In the genomic region with DNA sequence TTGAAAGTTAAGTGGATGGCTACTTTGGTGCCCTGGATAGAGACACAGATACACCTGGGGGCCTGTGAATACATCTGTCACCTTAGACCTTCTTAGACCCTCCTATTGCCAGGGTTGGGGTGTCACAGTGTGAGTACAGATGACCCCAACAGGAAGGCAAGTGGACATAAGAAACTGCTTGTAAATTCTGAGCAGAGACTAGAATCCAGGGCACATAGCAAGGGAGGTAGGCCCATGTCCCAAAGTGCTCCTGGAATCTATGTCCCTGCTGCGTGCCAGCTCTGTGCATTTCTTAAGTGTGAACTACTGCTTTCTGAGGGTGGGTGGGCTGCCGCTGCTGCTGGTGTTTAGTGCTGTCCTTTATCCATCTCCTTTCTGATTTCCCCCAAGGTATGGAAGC, we compare ENCODE assay signal across 15 mouse cellular contexts. TPM values are rescaled to one million over a fixed set of nuclear protein-coding genes. Genes with fewer than 3 reads are reported as not detected.
A peak's percentile ranks its signal among the peaks of the same experiment; 100 is the strongest.
DNase-seq lines count a peak whose midpoint lies in the region; ATAC-seq and TF ChIP-seq lines count a peak whose summit lies in the region.
"Had no signal": no experiment of that assay in that cellular context is flagged by ENCODE, and none has a peak within 500 bp of the region (broad histone marks: within the 10 kb centered on the region; RNA-seq: fewer than 3 reads in every experiment).

No protein-coding gene starts in this region.

- H3K4me3 ChIP-seq in heart, embryonic 13.5 days = no peak overlapping the region
- H3K4me3 ChIP-seq in heart, adult 2 months = no peak overlapping the region
- H3K4me3 ChIP-seq in midbrain, embryonic 11.5 days (ENCODE audit: low read depth, low read length) = no peak overlapping the region
- H3K4me3 ChIP-seq in midbrain, postnatal 0 days (ENCODE audit: low read depth, low read length) = no peak overlapping the region
- no peak overlapping the region for H3K4me3 ChIP-seq in limb, embryonic 12.5 days (replicated peaks)
- H3K4me3 ChIP-seq: liver, embryonic 13.5 days; midbrain, embryonic 12.5 days had no signal

- TF ChIP-seq EP300 in heart, adult 2 months (IDR thresholded peaks at IDR 0.05; ENCODE audit: insufficient read depth, low read depth, low read length) = no peak

- DNase-seq in heart, adult 2 months = no peak
- peak; percentile 92 for DNase-seq in midbrain, embryonic 11.5 days (ENCODE audit: low spot score, missing footprints)
- no peak for DNase-seq in midbrain, postnatal 0 days (ENCODE audit: low spot score)
- no peak for DNase-seq in Muller cell, postnatal 12 days (ENCODE audit: inconsistent ontology term)
- no peak for DNase-seq in cerebellum, postnatal 25 days
- DNase-seq in right cerebral cortex, postnatal 4 days = no peak
- DNase-seq: gastrocnemius, postnatal 10 days; liver, embryonic 13.5 days had no signal

- no peaks in the 10 kb centered on the region for H3K9me3 ChIP-seq in heart, embryonic 13.5 days
- H3K9me3 ChIP-seq in midbrain, embryonic 11.5 days (ENCODE audit: control insufficient read depth, low read length) = no peaks in the 10 kb centered on the region
- H3K9me3 ChIP-seq in midbrain, postnatal 0 days (ENCODE audit: low read length) = no peaks in the 10 kb centered on the region
- no peaks in the 10 kb centered on the region for H3K9me3 ChIP-seq in limb, embryonic 12.5 days
- H3K9me3 ChIP-seq: liver, embryonic 13.5 days; midbrain, embryonic 12.5 days had no signal

- peaks cover 93% of the 10 kb centered on the region for H3K27me3 ChIP-seq in heart, embryonic 13.5 days (replicated peaks)
- H3K27me3 ChIP-seq in heart, adult 2 months (ENCODE audit: control insufficient read depth, insufficient read depth, low read length) = peaks cover 12% of the 10 kb centered on the region
- peaks cover 92% of the 10 kb centered on the region for H3K27me3 ChIP-seq in midbrain, embryonic 11.5 days (ENCODE audit: control insufficient read depth, insufficient read depth, low read length)
- H3K27me3 ChIP-seq in midbrain, postnatal 0 days (ENCODE audit: insufficient read depth, low read length) = peaks cover 80% of the 10 kb centered on the region
- peaks cover 86% of the 10 kb centered on the region for H3K27me3 ChIP-seq in limb, embryonic 12.5 days

- ATAC-seq in heart, embryonic 13.5 days (ENCODE audit: extremely low read depth, insufficient number of reproducible peaks, low FRiP score, low TSS enrichment) = no peak
- no peak for ATAC-seq in midbrain, embryonic 11.5 days (ENCODE audit: low FRiP score)
- ATAC-seq in midbrain, postnatal 0 days (ENCODE audit: low FRiP score) = no peak
- no peak for ATAC-seq in limb, embryonic 12.5 days (ENCODE audit: insufficient number of reproducible peaks, insufficient read depth, low FRiP score, low TSS enrichment, low read depth)

- no peak overlapping the region; the same call in 1 of the 2 replicates for H3K9ac ChIP-seq in heart, embryonic 13.5 days
- H3K9ac ChIP-seq in heart, adult 2 months (ENCODE audit: low read depth, low read length) = no peak overlapping the region
- no peak overlapping the region for H3K9ac ChIP-seq in midbrain, embryonic 11.5 days (ENCODE audit: low read length)
- no peak overlapping the region for H3K9ac ChIP-seq in midbrain, postnatal 0 days (replicated peaks; ENCODE audit: low read length, poor library complexity, severe bottlenecking)
- H3K9ac ChIP-seq in limb, embryonic 12.5 days (replicated peaks) = no peak overlapping the region
- H3K9ac ChIP-seq: liver, embryonic 13.5 days; midbrain, embryonic 12.5 days had no signal

- intact Hi-C loops in heart, adult 2 months (cut with DNase I) = loop anchor here (5.0 kb wide), 1 partner anchor 57 kb away; no protein-coding TSS in a partner anchor

- peak overlapping the region; percentile 70 for H3K27ac ChIP-seq in heart, embryonic 13.5 days (replicated peaks)
- H3K27ac ChIP-seq in heart, adult 2 months = no peak overlapping the region
- no peak overlapping the region for H3K27ac ChIP-seq in midbrain, embryonic 11.5 days (ENCODE audit: low read depth, low read length)
- no peak overlapping the region for H3K27ac ChIP-seq in midbrain, postnatal 0 days (ENCODE audit: low read depth, low read length)
- H3K27ac ChIP-seq in limb, embryonic 12.5 days = 0 out of 2 replicates have a peak overlapping the region, but pooled peaks have one; percentile 64
- H3K27ac ChIP-seq: liver, embryonic 13.5 days; midbrain, embryonic 12.5 days had no signal

- WGBS in heart, embryonic 13.5 days = 50% methylated on average over 2 of the region's 2 CpGs
- WGBS in heart, adult 2 months = 81% methylated on average over 2 of the region's 2 CpGs
- 3% methylated on average over 2 of the region's 2 CpGs for WGBS in midbrain, embryonic 11.5 days
- WGBS in midbrain, postnatal 0 days = 11% methylated on average over 2 of the region's 2 CpGs
- 22% methylated on average over 2 of the region's 2 CpGs for WGBS in limb, embryonic 12.5 days

- H3K4me1 ChIP-seq in heart, embryonic 13.5 days = peaks cover 33% of the 10 kb centered on the region
- no peaks in the 10 kb centered on the region for H3K4me1 ChIP-seq in heart, adult 2 months (ENCODE audit: control insufficient read depth, insufficient read depth, low read length)
- no peaks in the 10 kb centered on the region for H3K4me1 ChIP-seq in midbrain, embryonic 11.5 days (ENCODE audit: control insufficient read depth, insufficient read depth, low read length)
- H3K4me1 ChIP-seq in midbrain, postnatal 0 days (ENCODE audit: insufficient read depth, low read length) = no peaks in the 10 kb centered on the region
- H3K4me1 ChIP-seq in limb, embryonic 12.5 days (replicated peaks) = peaks cover 31% of the 10 kb centered on the region

- no peak for TF ChIP-seq CTCF in heart, adult 2 months (IDR thresholded peaks at IDR 0.05)
- no peak for TF ChIP-seq CTCF in midbrain, postnatal 0 days (IDR thresholded peaks at IDR 0.05)

- H3K79me2 ChIP-seq in heart, adult 2 months (replicated peaks; ENCODE audit: control insufficient read depth, insufficient read depth, low read length) = no peaks in the 10 kb centered on the region

- H3K36me3 ChIP-seq in heart, embryonic 13.5 days = no peaks in the 10 kb centered on the region
- H3K36me3 ChIP-seq in heart, adult 2 months (ENCODE audit: control insufficient read depth, insufficient read depth, low read length) = no peaks in the 10 kb centered on the region
- H3K36me3 ChIP-seq in midbrain, embryonic 11.5 days (ENCODE audit: control insufficient read depth, insufficient read depth, low read length) = no peaks in the 10 kb centered on the region
- no peaks in the 10 kb centered on the region for H3K36me3 ChIP-seq in midbrain, postnatal 0 days (ENCODE audit: insufficient read depth, low read length)
- H3K36me3 ChIP-seq in limb, embryonic 12.5 days = no peaks in the 10 kb centered on the region
- H3K36me3 ChIP-seq: liver, embryonic 13.5 days; midbrain, embryonic 12.5 days had no signal

- TF ChIP-seq POLR2A in heart, adult 2 months (IDR thresholded peaks at IDR 0.05; ENCODE audit: insufficient read depth, low read depth, low read length) = no peak

- H3K4me2 ChIP-seq in heart, embryonic 13.5 days = peak overlapping the region; percentile 69; the same call in 1 of the 2 replicates
- H3K4me2 ChIP-seq in midbrain, embryonic 11.5 days = no peak overlapping the region
- no peak overlapping the region for H3K4me2 ChIP-seq in midbrain, postnatal 0 days (ENCODE audit: low read depth, low read length, poor library complexity, severe bottlenecking)
- no peak overlapping the region for H3K4me2 ChIP-seq in limb, embryonic 12.5 days
- H3K4me2 ChIP-seq: liver, embryonic 13.5 days; midbrain, embryonic 12.5 days had no signal

RNA-seq across cellular contexts. Expression of a gene that starts 0.5 kb away (rescaled TPM):
- 3.6 and 5.9 TPM in 2 replicates for polyA plus RNA-seq in heart, embryonic 13.5 days (2015; fragmentation: Nextera tagmentation; extraction: Ambion mirVana)
- under 1 TPM; 0.23 to 0.68 TPM for total RNA-seq in heart, adult 2 months (2021)
- 0.91 and 1.4 TPM in 2 replicates for polyA plus RNA-seq in heart, adult 2 months (2012; rRNA removed)
- not detected in 2 replicates for polyA plus RNA-seq in midbrain, embryonic 11.5 days (2014; fragmentation: Nextera tagmentation; extraction: Ambion mirVana)
- 0.52 and 1.2 TPM in 2 replicates for total RNA-seq in midbrain, postnatal 0 days (2014; rRNA removed)
- not detected in 2 replicates for polyA plus RNA-seq in midbrain, postnatal 0 days (2015; fragmentation: Nextera tagmentation; extraction: Ambion mirVana)
- 5.1 and 6.0 TPM in 2 replicates for polyA plus RNA-seq in limb, embryonic 12.5 days (2016; fragmentation: Nextera tagmentation; extraction: Ambion mirVana)
- total RNA-seq: common myeloid progenitor, adult 5-6 weeks; layer of hippocampus, postnatal 25 days had no signal
- polyA plus RNA-seq: forebrain, embryonic 11.5 days had no signal

RNA-seq across cellular contexts. Expression of a gene that starts 14.8 kb away (rescaled TPM):
- 0.17 and 0.18 TPM in 2 replicates for polyA plus RNA-seq in heart, embryonic 13.5 days (2015; fragmentation: Nextera tagmentation; extraction: Ambion mirVana)
- not detected for total RNA-seq in heart, adult 2 months (2021)
- polyA plus RNA-seq in heart, adult 2 months (2012; rRNA removed) = not detected in 2 replicates
- not detected in 2 replicates for polyA plus RNA-seq in midbrain, embryonic 11.5 days (2014; fragmentation: Nextera tagmentation; extraction: Ambion mirVana)
- not detected in 2 replicates for total RNA-seq in midbrain, postnatal 0 days (2014; rRNA removed)
- polyA plus RNA-seq in midbrain, postnatal 0 days (2015; fragmentation: Nextera tagmentation; extraction: Ambion mirVana) = not detected in 2 replicates
- not detected in 2 replicates for polyA plus RNA-seq in limb, embryonic 12.5 days (2016; fragmentation: Nextera tagmentation; extraction: Ambion mirVana)
- total RNA-seq: common myeloid progenitor, adult 5-6 weeks; gastrocnemius, postnatal 10 days; heart, postnatal 25 days; layer of hippocampus, postnatal 25 days had no signal
- polyA plus RNA-seq: forebrain, embryonic 11.5 days; midbrain, embryonic 12.5 days had no signal

RNA-seq across cellular contexts. Expression of a gene that starts 27.7 kb away (rescaled TPM):
- 0.31 and 1.1 TPM in 2 replicates for polyA plus RNA-seq in heart, embryonic 13.5 days (2015; fragmentation: Nextera tagmentation; extraction: Ambion mirVana)
- under 1 TPM; 0.23 to 0.30 TPM for total RNA-seq in heart, adult 2 months (2021)
- polyA plus RNA-seq in heart, adult 2 months (2012; rRNA removed) = 0.64 and 0.82 TPM in 2 replicates
- not detected in 2 replicates for polyA plus RNA-seq in midbrain, embryonic 11.5 days (2014; fragmentation: Nextera tagmentation; extraction: Ambion mirVana)
- 0.94 and 9.2 TPM in 2 replicates for total RNA-seq in midbrain, postnatal 0 days (2014; rRNA removed)
- not detected in 2 replicates for polyA plus RNA-seq in midbrain, postnatal 0 days (2015; fragmentation: Nextera tagmentation; extraction: Ambion mirVana)
- 0.55 and 0.68 TPM in 2 replicates for polyA plus RNA-seq in limb, embryonic 12.5 days (2016; fragmentation: Nextera tagmentation; extraction: Ambion mirVana)
- total RNA-seq: layer of hippocampus, postnatal 25 days had no signal
- polyA plus RNA-seq: forebrain, embryonic 11.5 days; midbrain, embryonic 12.5 days had no signal

RNA-seq across cellular contexts. Expression of a gene that starts 32.7 kb away (rescaled TPM):
- polyA plus RNA-seq in heart, embryonic 13.5 days (2015; fragmentation: Nextera tagmentation; extraction: Ambion mirVana) = 0.43 and 0.59 TPM in 2 replicates
- total RNA-seq in heart, adult 2 months (2021) = under 1 TPM; 0.63 to 0.75 TPM
- 1.00 and 1.1 TPM in 2 replicates for polyA plus RNA-seq in heart, adult 2 months (2012; rRNA removed)
- polyA plus RNA-seq in midbrain, embryonic 11.5 days (2014; fragmentation: Nextera tagmentation; extraction: Ambion mirVana) = not detected in 2 replicates
- 0.09 and 0.66 TPM in 2 replicates for total RNA-seq in midbrain, postnatal 0 days (2014; rRNA removed)
- polyA plus RNA-seq in midbrain, postnatal 0 days (2015; fragmentation: Nextera tagmentation; extraction: Ambion mirVana) = not detected in 2 replicates
- polyA plus RNA-seq in limb, embryonic 12.5 days (2016; fragmentation: Nextera tagmentation; extraction: Ambion mirVana) = 0.56 and 0.73 TPM in 2 replicates
- total RNA-seq: layer of hippocampus, postnatal 25 days had no signal
- polyA plus RNA-seq: forebrain, embryonic 11.5 days; midbrain, embryonic 12.5 days had no signal

RNA-seq across cellular contexts. Expression of a gene that starts 47.7 kb away (rescaled TPM):
- 3.8 and 5.5 TPM in 2 replicates for polyA plus RNA-seq in heart, embryonic 13.5 days (2015; fragmentation: Nextera tagmentation; extraction: Ambion mirVana)
- total RNA-seq in heart, adult 2 months (2021) = under 1 TPM in 1 of 2 experiments, not detected in 1; 0.18 TPM
- 0.20 and 0.23 TPM in 2 replicates for polyA plus RNA-seq in heart, adult 2 months (2012; rRNA removed)
- not detected in 2 replicates for polyA plus RNA-seq in midbrain, embryonic 11.5 days (2014; fragmentation: Nextera tagmentation; extraction: Ambion mirVana)
- total RNA-seq in midbrain, postnatal 0 days (2014; rRNA removed) = 1.5 TPM in 1 of 2 replicates, not detected in the other
- not detected in 2 replicates for polyA plus RNA-seq in midbrain, postnatal 0 days (2015; fragmentation: Nextera tagmentation; extraction: Ambion mirVana)
- polyA plus RNA-seq in limb, embryonic 12.5 days (2016; fragmentation: Nextera tagmentation; extraction: Ambion mirVana) = 0.83 and 2.1 TPM in 2 replicates
- total RNA-seq: common myeloid progenitor, adult 5-6 weeks; layer of hippocampus, postnatal 25 days had no signal
- polyA plus RNA-seq: forebrain, embryonic 11.5 days; midbrain, embryonic 12.5 days had no signal

Comparison
In these comparisons a context has a peak if more than half of its experiments do, and no peak if none do; other contexts are left out.
1. H3K27ac ChIP-seq: peak in heart, embryonic 13.5 days (single experiment) and limb, embryonic 12.5 days (single experiment); none in heart, adult 2 months (single experiment), midbrain, embryonic 11.5 days (single experiment) and midbrain, postnatal 0 days (single experiment).